16 mouse cellular contexts compared by ENCODE assay signal in genomic region chr9:28822466-28822865, GRCm38 (mm10).
"Had no signal": no experiment of that assay in that cellular context is flagged by ENCODE, and none has a peak within 500 bp of the region (broad histone marks: within the 10 kb centered on the region; RNA-seq: fewer than 3 reads in every experiment).

No protein-coding gene starts in this region.

- ATAC-seq: liver, postnatal 0 days; midbrain, embryonic 15.5 days had no signal

- H3K27me3 ChIP-seq: kidney, embryonic 15.5 days; limb, embryonic 12.5 days; liver, embryonic 13.5 days; lung, embryonic 15.5 days; megakaryocyte, embryonic 14.5 days; midbrain, embryonic 15.5 days; neural tube, embryonic 12.5 days; stomach, embryonic 15.5 days had no signal

- H3K4me3 ChIP-seq: kidney, embryonic 15.5 days; limb, embryonic 12.5 days; liver, embryonic 13.5 days; lung, embryonic 15.5 days; megakaryocyte, embryonic 14.5 days; midbrain, embryonic 15.5 days; neural tube, embryonic 12.5 days; stomach, embryonic 15.5 days had no signal

- H3K4me2 ChIP-seq: kidney, embryonic 15.5 days; limb, embryonic 12.5 days; liver, embryonic 13.5 days; lung, embryonic 15.5 days; midbrain, embryonic 11.5 days; midbrain, embryonic 15.5 days; neural tube, embryonic 12.5 days; stomach, embryonic 15.5 days had no signal

- H3K9me3 ChIP-seq: kidney, embryonic 15.5 days; limb, embryonic 12.5 days; liver, embryonic 13.5 days; lung, embryonic 15.5 days; megakaryocyte, embryonic 14.5 days; midbrain, embryonic 15.5 days; neural tube, embryonic 12.5 days; stomach, embryonic 15.5 days had no signal

- H3K4me1 ChIP-seq: kidney, embryonic 15.5 days; limb, embryonic 12.5 days; liver, embryonic 13.5 days; lung, embryonic 15.5 days; megakaryocyte, embryonic 14.5 days; midbrain, embryonic 15.5 days; neural tube, embryonic 12.5 days; stomach, embryonic 15.5 days had no signal

- H3K9ac ChIP-seq: kidney, embryonic 15.5 days; limb, embryonic 12.5 days; liver, embryonic 13.5 days; liver, postnatal 0 days; lung, embryonic 15.5 days; midbrain, embryonic 15.5 days; neural tube, embryonic 12.5 days; stomach, embryonic 15.5 days had no signal

- DNase-seq: kidney, postnatal 25 days; liver; liver, embryonic 13.5 days; liver, postnatal 0 days; lung, postnatal 14 days; thymus, adult 2 months; thymus, postnatal 25 days had no signal

- H3K36me3 ChIP-seq: kidney, embryonic 15.5 days; limb, embryonic 12.5 days; liver, embryonic 13.5 days; lung, embryonic 15.5 days; midbrain, embryonic 15.5 days; neural tube, embryonic 12.5 days; stomach, embryonic 15.5 days had no signal

- H3K27ac ChIP-seq: kidney, embryonic 15.5 days; limb, embryonic 12.5 days; liver, embryonic 13.5 days; lung, embryonic 15.5 days; macrophage; midbrain, embryonic 15.5 days; neural tube, embryonic 12.5 days; stomach, embryonic 15.5 days had no signal
